Mouse (Mus musculus): ENCODE measurements at regions not wholly inside any gene's neighbourhood (a gene's known extent, or its start where the extent isn't known, plus 50 kb on each side); places are given as distances from the start of the nearest gene placed in this dataset.

- DNase-seq (ENCODE audit: low spot score in 2 of 2) = no peak
Measured at GRCm38 (mm10) chr8:34495974-34496373, 384.4 kb upstream of the Gm10131 start.

GRCm38 (mm10) chr8:34488746-34489400, 377.3 kb upstream of the Gm10131 start:
- no peak for DNase-seq (ENCODE audit: low spot score in 2 of 2)

DNA sequence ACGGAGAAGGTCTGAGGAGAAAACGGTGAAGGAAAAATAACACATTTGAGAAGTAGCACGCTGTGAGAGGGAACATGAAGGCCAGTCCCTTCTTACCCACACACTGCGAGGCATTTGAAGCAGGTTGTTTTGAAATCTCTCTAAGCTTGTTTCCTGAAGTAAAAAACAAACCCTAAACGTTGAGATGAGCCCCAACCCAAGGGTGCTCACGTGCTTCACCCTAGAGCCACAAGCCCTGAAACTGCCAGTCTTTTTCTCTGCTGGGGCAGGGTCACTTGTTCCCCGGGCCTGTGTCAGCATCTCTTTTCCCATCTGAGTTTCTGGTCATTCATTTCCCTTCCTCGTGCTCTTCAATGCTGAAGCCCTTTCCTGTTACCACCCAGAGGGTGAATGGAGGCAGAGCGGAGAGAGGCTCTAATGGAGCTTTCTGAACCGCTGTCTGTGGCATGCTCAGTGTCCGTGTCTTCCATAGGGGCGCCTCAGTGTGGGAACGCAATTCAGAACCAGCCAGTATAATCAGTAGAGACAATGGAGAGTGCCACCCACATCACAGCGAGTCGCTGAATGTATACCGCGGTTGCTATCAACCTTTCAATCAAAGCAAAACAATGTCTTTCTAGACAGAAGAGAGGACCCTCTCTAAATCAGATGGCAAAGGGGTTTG, 375.0 kb upstream of the Gm10131 start:
- DNase-seq (ENCODE audit: low spot score in 2 of 2) = no peak

- no peak for DNase-seq (ENCODE audit: low spot score in 2 of 2)
Measured at GRCm38 (mm10) chr8:34485905-34486304, 374.4 kb upstream of the Gm10131 start.

DNA sequence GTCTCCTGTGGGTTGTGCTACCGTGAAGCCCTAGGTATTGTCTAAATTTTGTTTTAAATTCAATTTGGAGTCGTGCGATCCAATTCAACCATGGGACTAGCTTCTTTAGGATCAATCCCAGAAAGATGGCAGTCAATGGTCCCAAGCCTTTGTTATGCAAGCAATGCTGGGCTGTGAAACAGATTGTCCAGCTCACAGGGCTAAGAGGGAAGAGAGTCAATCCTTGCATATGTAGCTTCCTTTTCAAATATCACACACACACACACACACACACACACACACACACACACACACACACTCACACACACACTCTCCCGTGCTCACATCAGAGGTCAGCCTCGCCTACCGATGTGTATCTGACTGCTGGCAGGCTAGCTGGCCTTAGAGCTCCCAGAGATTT, 373.8 kb upstream of the Gm10131 start:
- DNase-seq (ENCODE audit: low spot score in 2 of 2) = no peak

- DNase-seq (ENCODE audit: low spot score in 2 of 2) = peak; percentile 60 to 73
Measured at GRCm38 (mm10) chr8:34484551-34485335, 373.2 kb upstream of the Gm10131 start.

DNA sequence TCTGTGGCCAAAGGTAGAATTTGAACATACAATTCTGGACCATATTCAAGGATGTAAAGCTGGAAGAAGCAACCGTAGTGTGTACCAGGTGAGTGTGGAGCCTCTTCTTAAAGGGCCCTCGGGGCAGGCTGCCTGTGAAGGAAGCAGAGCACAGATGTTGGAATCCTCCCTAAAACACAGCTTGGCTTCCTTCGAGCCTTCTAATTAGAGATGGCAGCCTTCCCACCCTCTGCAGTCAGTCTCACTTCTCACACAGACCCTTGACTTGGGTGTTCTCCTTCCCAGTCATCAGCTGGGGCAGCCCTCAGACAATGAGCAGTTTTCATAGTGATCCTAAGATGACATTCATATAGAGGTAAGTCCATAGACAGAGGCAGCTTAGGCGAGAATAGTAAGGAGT, 371.7 kb upstream of the Gm10131 start:
- no peak for DNase-seq (ENCODE audit: low spot score in 2 of 2)

DNA sequence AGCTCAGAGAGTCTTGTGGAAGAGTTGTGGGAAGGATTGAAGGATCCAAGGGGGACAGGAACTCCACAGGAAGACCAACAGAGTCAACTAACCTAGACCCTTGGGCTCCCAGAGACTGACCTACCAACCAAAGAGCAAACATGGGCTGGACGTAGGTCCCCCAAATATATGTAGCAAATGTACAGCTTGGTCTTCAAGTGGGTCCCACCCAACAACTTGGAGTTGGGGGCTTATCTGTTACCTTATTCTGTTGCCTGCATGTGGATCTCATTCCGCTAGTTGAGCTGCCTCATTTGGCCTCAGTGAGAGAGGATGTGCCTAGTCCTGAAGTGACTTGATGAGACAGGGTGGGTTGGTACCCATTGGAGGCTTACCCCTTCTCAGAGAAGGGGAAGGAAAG, 371.1 kb upstream of the Gm10131 start:
- no peak for DNase-seq (ENCODE audit: low spot score in 2 of 2)

GRCm38 (mm10) chr8:34480496-34480895, 369.0 kb upstream of the Gm10131 start:
- DNase-seq (ENCODE audit: low spot score in 2 of 2) = peak; percentile 63 to 69

DNA sequence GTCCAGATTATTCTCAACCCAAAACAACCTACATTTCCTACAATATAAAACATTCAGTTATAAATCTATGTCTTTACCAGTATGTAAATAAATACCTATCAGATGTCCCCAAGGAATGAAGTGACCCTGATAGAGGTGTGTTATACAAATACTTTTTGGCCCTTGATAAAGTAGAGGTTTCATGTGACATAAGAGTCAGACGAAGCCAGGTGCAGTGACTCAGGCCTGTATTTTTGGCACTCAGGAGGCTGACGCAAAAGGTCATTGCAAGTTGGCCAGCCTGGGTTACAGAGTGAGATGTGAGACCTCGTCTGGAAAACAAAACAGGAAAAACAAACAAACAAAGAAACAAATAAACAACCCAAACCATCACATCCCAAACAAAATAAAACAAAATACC, 367.4 kb upstream of the Gm10131 start:
- DNase-seq (ENCODE audit: low spot score in 2 of 2) = no peak

DNA sequence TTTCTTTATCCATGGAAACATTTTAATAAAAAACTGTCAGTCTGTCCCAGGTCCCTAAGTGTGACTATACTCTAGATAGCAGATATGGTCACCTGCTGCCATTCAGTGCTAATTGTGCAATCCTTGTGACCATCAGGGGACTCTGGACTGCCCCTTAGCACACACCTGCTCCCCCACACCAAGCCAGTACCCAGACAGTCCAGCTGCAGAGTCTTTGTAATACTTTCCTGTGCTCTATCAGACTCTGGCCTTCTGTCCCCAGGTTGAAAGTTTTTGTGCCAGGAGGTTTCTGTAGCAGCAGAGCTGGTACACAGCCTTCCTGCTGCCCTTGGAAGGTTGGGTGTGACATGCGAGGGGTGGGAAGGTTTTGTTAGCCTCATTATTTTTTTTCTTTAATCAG, 366.9 kb upstream of the Gm10131 start:
- no peak for DNase-seq (ENCODE audit: low spot score in 2 of 2)

DNA sequence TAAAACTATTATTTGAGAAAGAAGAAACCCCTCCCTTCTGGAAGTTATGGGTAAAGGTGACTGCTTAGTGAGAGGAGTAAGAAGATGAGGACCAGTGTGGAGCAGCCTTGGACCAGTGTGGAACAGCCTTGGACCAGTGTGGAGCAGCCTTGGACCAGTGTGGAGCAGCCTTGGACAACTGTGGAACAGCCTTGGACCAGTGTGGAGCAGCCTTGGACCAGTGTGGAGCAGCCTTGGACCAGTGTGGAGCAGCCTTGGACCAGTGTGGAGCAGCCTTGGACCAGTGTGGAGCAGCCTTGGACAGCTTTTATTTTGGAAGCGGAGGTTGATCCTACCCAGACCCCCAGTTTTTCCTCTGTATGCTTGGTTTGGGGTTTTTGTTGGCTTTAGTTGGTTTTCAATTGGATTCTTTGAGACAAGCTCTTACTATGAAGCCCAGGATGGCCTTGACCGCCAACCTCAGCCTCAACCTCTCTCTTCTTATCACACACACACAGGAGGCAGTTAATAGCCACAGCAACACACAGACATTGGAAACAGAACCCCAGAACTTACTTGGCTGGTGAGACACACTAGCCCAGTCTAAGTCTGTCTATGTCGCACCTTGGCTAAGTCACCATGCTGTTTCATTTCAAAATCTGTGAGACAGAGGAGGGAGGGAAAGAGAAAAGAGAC, 364.7 kb upstream of the Gm10131 start:
- DNase-seq (ENCODE audit: low spot score in 2 of 2) = no peak

GRCm38 (mm10) chr8:34474593-34474992, 363.1 kb upstream of the Gm10131 start:
- DNase-seq (ENCODE audit: low spot score in 2 of 2) = no peak

DNA sequence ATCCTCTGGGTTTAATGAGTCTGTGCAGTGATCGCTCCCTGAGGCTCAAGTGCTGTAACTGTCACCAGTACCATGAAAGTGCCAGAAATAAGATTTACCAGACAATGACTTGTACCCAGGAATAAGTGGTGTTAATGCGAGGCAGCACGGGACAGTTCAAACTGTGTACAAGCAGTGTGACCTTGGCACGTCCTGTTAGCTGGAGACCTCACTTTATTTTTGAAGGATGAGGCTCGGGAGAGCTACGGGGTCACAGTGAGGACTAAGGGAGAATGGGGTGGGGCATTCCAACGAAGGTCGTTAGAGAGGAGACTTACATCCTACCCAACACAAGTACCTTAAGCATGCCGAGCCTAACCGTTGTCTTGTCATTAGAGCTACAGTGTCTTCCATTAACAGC, 362.2 kb upstream of the Gm10131 start:
- no peak for DNase-seq (ENCODE audit: low spot score in 2 of 2)

DNA sequence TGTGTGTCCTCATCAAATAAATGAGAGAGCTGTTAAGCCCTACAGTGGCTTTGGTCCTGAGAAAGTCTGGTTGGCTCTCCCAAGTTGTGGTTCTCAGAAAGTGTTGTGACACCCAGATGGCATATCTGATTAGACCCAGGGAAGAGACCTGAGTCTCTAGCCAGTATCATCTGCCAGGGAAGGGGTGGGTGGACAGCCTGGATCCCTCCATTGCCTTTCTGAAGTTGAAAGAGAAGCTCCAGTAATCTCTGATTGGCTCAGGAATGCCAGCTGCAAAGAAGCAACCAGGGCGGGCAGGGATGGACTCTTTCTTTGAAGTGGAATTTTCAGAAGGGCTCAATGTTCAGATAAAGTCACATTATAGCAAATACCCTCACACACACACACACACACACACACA, 361.8 kb upstream of the Gm10131 start:
- no peak for DNase-seq (ENCODE audit: low spot score in 2 of 2)

- peak in 1 of 2 experiments; percentile 31 for DNase-seq (ENCODE audit: low spot score in 2 of 2)
Measured at GRCm38 (mm10) chr8:34472846-34473245, 361.3 kb upstream of the Gm10131 start.

- DNase-seq (ENCODE audit: low spot score in 2 of 2) = no peak
Measured at GRCm38 (mm10) chr8:34472434-34472833, 360.9 kb upstream of the Gm10131 start.

GRCm38 (mm10) chr8:34469091-34469490, 357.6 kb upstream of the Gm10131 start:
- no peak for DNase-seq (ENCODE audit: low spot score in 2 of 2)

- DNase-seq (ENCODE audit: low spot score in 2 of 2) = peak in 1 of 2 experiments; percentile 39
Measured at GRCm38 (mm10) chr8:34466786-34467364, 355.3 kb upstream of the Gm10131 start.

GRCm38 (mm10) chr8:34465398-34465797, 353.9 kb upstream of the Gm10131 start:
- DNase-seq (ENCODE audit: low spot score in 2 of 2) = no peak

GRCm38 (mm10) chr8:34462262-34462661, 350.7 kb upstream of the Gm10131 start:
- no peak for DNase-seq (ENCODE audit: low spot score in 2 of 2)

DNA sequence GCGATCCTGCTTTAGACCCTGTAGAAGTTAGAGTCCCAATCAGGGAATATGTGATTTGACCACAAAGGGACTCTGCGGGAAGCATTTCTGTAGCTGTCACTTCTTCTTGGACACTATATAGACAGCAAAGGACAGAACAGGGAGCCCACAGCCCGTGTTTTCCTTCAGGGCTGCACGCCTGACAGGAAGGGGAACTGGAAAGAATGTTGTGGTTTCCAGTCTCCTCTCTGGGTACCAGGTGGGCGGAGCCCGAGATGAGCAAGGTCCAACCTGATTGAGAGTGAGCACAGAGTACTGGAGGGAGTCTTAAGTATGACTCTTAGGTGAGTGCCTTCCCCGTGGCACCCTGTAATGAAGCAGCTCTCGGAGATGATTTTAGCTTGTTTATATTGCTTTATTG, 346.8 kb upstream of the Gm10131 start:
- no peak for DNase-seq (ENCODE audit: low spot score in 2 of 2)

Data from right cerebral cortex, adult 2 months (tissue).